Mouse (Mus musculus): ENCODE results near the gene Olfr1359.
"Not testable (repeated sequence)": the region's sequence is repeated elsewhere in the genome, so short reads cannot be mapped to it uniquely, and the experiment has no call there.

Gene Olfr1359

GRCm38 (mm10) chr13:21697811-21698210 is at the start of gene Olfr1359:
TSS of gene Olfr1359 (plus strand) at chr13:21698111.
- DNase-seq (ENCODE audit: low spot score) = no peak

- DNase-seq (ENCODE audit: low spot score) = no peak
Observed at GRCm38 (mm10) chr13:21663286-21663685, 34.6 kb upstream of the Olfr1359 start, which contains the start of gene Olfr1361. TSS of gene Olfr1361 (minus strand) at chr13:21663386.

GRCm38 (mm10) chr13:21677305-21677704 is 20.6 kb upstream of the Olfr1359 start, which contains the start of gene Olfr1360:
TSS of gene Olfr1360 (minus strand) at chr13:21677405.
- no peak for DNase-seq (ENCODE audit: low spot score)

GRCm38 (mm10) chr13:21706669-21707068 is 8.8 kb downstream of the Olfr1359 start:
- no peak for DNase-seq (ENCODE audit: low spot score)

GRCm38 (mm10) chr13:21710031-21710711 is 12.3 kb downstream of the Olfr1359 start:
- DNase-seq (ENCODE audit: low spot score) = peak; percentile 93

- DNase-seq (ENCODE audit: low spot score) = peak; percentile 85
Observed at GRCm38 (mm10) chr13:21710821-21711525, 13.1 kb downstream of the Olfr1359 start.

GRCm38 (mm10) chr13:21711698-21712097 is 13.8 kb downstream of the Olfr1359 start:
- no peak for DNase-seq (ENCODE audit: low spot score)

- DNase-seq (ENCODE audit: low spot score) = peak; percentile 59
Observed at GRCm38 (mm10) chr13:21714725-21715124, 16.8 kb downstream of the Olfr1359 start.

- DNase-seq (ENCODE audit: low spot score) = no peak
Observed at GRCm38 (mm10) chr13:21715131-21715863, 17.4 kb downstream of the Olfr1359 start.

- DNase-seq (ENCODE audit: low spot score) = peak; percentile 64
Observed at GRCm38 (mm10) chr13:21715864-21716539, 18.1 kb downstream of the Olfr1359 start, which contains the start of the genes Hist1h2bl and Hist1h2ai. TSS of gene Hist1h2bl (minus strand) at chr13:21716143. TSS of gene Hist1h2ai (plus strand) at chr13:21716422.

GRCm38 (mm10) chr13:21716540-21717391 is 18.9 kb downstream of the Olfr1359 start:
- not testable (repeated sequence) for DNase-seq (ENCODE audit: low spot score)

- DNase-seq (ENCODE audit: low spot score) = peak; percentile 74
Observed at GRCm38 (mm10) chr13:21717397-21718357, 19.8 kb downstream of the Olfr1359 start, which contains the start of gene Hist1h3h. TSS of gene Hist1h3h (plus strand) at chr13:21717659.

- no peak for DNase-seq (ENCODE audit: low spot score)
Observed at GRCm38 (mm10) chr13:21718381-21719080, 20.6 kb downstream of the Olfr1359 start.

GRCm38 (mm10) chr13:21721107-21721756 is 23.3 kb downstream of the Olfr1359 start:
- not testable (repeated sequence) for DNase-seq (ENCODE audit: low spot score)

GRCm38 (mm10) chr13:21721757-21722372 is 24.0 kb downstream of the Olfr1359 start, which contains the start of gene Hist1h2bm:
TSS of gene Hist1h2bm (plus strand) at chr13:21722044.
- DNase-seq (ENCODE audit: low spot score) = peak; percentile 54

GRCm38 (mm10) chr13:21722373-21722925 is 24.5 kb downstream of the Olfr1359 start:
- no peak for DNase-seq (ENCODE audit: low spot score)
